Mouse (Mus musculus): ENCODE measurements at regions not wholly inside any gene's neighbourhood (a gene's known extent, or its start where the extent isn't known, plus 50 kb on each side); places are given as distances from the start of the nearest gene placed in this dataset.
"Not testable (repeated sequence)": the region's sequence is repeated elsewhere in the genome, so short reads cannot be mapped to it uniquely, and the experiment has no call there.

- not testable (repeated sequence) for DNase-seq (ENCODE audit: low spot score)
These were observed 475.7 kb upstream of the Gulo start for GRCm38 (mm10) chr14:66484751-66485150.

- no peak for DNase-seq (ENCODE audit: low spot score)
These were observed 470.2 kb upstream of the Gulo start for GRCm38 (mm10) chr14:66479181-66479580.

- DNase-seq (ENCODE audit: low spot score): no peak
These were observed 469.6 kb upstream of the Gulo start for GRCm38 (mm10) chr14:66478562-66478961.

GRCm38 (mm10) chr14:66475026-66475425 is 466.0 kb upstream of the Gulo start:
- DNase-seq (ENCODE audit: low spot score): no peak

GRCm38 (mm10) chr14:66473251-66473550 is 464.2 kb upstream of the Gulo start:
- DNase-seq (ENCODE audit: low spot score): no peak

- DNase-seq (ENCODE audit: low spot score): no peak
These were observed 463.7 kb upstream of the Gulo start for GRCm38 (mm10) chr14:66472537-66473250.

GRCm38 (mm10) chr14:66462081-66462480 is 453.1 kb upstream of the Gulo start:
- no peak for DNase-seq (ENCODE audit: low spot score)

- no peak for DNase-seq (ENCODE audit: low spot score)
These were observed 451.8 kb upstream of the Gulo start for GRCm38 (mm10) chr14:66460795-66461194.

- no peak for DNase-seq (ENCODE audit: low spot score)
These were observed 449.7 kb upstream of the Gulo start for GRCm38 (mm10) chr14:66458696-66459095.

GRCm38 (mm10) chr14:66457300-66457699 is 448.3 kb upstream of the Gulo start:
- no peak for DNase-seq (ENCODE audit: low spot score)

- DNase-seq (ENCODE audit: low spot score): no peak
These were observed 443.8 kb upstream of the Gulo start for GRCm38 (mm10) chr14:66452828-66453227.

- no peak for DNase-seq (ENCODE audit: low spot score)
These were observed 441.3 kb upstream of the Gulo start for GRCm38 (mm10) chr14:66450351-66450750.

- no peak for DNase-seq (ENCODE audit: low spot score)
These were observed 433.6 kb upstream of the Gulo start for GRCm38 (mm10) chr14:66442576-66442975.

- DNase-seq (ENCODE audit: low spot score): peak; percentile 52
These were observed 432.8 kb upstream of the Gulo start for GRCm38 (mm10) chr14:66441825-66442224.

GRCm38 (mm10) chr14:66438572-66438971 is 429.6 kb upstream of the Gulo start:
- no peak for DNase-seq (ENCODE audit: low spot score)

GRCm38 (mm10) chr14:66438001-66438400 is 429.0 kb upstream of the Gulo start:
- no peak for DNase-seq (ENCODE audit: low spot score)

- no peak for DNase-seq (ENCODE audit: low spot score)
These were observed 422.6 kb upstream of the Gulo start for GRCm38 (mm10) chr14:66431630-66432029.

GRCm38 (mm10) chr14:66424141-66424540 is 415.1 kb upstream of the Gulo start:
- DNase-seq (ENCODE audit: low spot score): no peak
